Mouse (Mus musculus): ENCODE results near the gene Scap.

DNA sequence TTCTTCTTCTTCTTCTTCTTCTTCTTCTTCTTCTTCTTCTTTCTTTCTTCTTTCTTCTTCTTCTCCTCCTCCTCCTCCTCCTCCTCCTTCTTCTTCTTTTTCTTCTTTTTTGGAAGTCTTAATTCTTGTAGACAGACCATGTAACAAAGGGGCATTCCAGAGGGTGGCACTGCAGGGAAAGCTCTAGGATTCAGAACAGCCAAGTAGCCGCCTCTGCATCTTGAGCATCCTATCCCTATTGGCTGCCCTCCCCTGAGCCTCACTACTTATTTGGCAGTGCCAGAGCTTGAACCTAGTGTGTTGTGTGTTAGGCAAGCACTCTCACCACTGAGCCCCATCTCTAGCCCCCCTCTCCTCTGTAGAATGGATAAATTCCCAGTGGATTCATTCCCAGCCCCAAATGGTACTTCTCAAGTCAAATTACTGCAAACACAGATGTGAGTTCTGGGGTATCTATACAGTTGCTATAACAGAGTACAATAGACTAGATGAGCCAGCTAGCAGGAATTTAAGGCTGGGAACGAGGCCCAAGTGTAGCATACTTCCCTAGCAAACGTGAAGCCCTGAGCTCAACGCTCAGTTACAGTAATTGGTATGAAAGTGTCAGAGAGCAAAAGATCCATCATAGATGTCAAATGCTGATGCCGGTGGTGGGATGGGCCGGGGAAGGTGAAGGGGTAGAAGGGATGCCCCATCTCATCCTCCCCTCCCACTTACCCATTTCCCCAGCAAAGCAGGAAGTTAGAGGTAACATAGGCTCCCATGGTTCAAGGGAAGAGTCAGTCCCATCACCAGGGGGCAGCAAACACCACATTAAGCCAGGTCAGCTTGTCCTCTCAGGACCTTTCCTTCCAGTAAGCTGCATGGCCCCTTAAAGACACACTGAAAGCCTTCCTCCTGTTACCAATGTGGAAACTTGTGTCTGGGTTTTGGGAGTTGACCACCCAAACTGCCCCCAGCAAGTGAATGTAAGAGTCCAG, 78.1 kb downstream of the Scap start:
- TF ChIP-seq POLR2A (IDR thresholded peaks at IDR 0.05; ENCODE audit: insufficient read depth, low read depth, low read length), result no peak
- TF ChIP-seq CTCF (IDR thresholded peaks at IDR 0.05; ENCODE audit: insufficient read depth, low read depth, low read length), result 0 out of 2 replicates have a peak, but pooled peaks have one; percentile 18

Measured in olfactory bulb, adult 2 months (tissue).